Mouse (Mus musculus): ENCODE data around the gene Odaph.
"Not testable (repeated sequence)": the region's sequence is repeated elsewhere in the genome, so short reads cannot be mapped to it uniquely, and the experiment has no call there.

The Odaph gene

DNA sequence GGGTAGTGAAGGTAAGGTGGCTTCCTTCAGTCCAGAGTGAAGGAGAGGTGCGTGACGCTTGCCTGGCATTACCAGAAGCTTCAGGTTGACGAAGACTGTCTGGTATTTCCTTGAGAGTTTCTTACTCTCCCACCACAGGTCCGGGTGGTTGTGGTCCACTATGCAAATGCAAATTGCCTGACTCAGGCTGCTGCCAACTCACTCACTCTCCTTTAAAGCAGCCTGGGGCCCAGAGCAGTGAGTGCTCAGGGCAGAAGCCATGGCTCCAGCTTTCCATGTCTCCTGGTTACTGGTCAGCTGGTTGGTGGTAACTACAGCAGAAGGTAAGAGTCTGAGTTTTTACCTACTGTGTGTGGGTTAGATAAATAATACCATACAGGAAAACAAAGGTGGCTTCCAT is at the start of gene Odaph:
Gene Odaph, plus strand, starts transcription at position 240 of the 400 bp plus-strand sequence.
- DNase-seq (ENCODE audit: low spot score in 2 of 2) = no peak

DNA sequence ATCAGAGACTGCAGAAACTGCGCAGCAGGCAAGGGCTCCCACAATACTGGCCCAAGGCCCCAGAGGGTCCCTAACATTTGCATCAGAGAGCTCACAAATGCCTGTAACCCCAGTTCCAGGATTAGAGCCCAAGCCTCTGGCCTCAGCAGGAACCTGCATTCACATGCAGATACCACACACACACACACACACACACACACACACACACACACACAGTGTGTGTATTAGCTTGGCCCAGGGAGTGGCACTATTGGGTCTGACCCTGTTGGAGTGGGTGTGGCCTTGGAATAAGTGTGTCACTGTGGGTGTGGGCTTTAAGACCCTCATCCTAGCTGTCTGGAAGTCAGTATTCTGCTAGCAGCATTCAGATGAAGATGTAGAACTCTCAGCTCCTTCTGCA is 41.7 kb upstream of the Odaph start:
- DNase-seq (ENCODE audit: low spot score in 2 of 2) = not testable (repeated sequence)

DNA sequence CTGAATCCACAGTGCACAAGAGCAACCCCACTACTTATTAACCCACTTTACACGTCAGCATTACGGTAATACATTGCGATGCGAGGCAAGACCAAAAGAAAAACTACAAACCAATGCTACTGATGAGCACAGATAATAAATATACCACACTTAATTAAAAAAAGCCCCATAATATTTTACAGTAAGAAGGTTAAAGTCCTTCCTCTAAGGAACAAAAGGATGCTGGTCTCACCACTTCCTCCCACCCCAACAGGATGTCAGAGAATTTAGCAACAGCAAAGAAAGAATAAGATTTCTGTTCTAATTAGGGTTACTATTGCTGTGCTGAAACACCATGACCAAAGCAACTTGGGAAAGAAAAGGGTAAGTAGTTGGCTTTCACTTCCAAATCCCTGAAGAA is 40.3 kb upstream of the Odaph start:
- no peak for DNase-seq (ENCODE audit: low spot score in 2 of 2)

DNA sequence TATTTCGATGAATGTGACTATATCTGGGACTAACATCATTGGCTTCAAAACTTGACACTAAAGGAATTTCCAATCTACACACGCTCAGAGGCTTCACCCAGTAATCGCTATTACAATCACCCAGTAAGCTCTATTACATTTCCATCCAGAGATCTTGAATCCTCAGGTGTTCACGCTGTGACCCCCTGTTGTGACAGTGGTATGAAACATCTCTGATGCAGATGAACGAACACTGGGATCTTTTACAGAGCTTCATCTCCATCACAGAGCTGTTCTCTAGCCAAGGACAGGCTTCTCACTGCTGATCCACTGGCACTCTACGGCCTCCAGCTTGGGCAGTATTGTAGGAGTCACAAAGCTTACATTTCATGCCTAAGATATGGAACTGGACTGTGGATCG is 37.8 kb upstream of the Odaph start:
- DNase-seq (ENCODE audit: low spot score in 2 of 2) = no peak

DNA sequence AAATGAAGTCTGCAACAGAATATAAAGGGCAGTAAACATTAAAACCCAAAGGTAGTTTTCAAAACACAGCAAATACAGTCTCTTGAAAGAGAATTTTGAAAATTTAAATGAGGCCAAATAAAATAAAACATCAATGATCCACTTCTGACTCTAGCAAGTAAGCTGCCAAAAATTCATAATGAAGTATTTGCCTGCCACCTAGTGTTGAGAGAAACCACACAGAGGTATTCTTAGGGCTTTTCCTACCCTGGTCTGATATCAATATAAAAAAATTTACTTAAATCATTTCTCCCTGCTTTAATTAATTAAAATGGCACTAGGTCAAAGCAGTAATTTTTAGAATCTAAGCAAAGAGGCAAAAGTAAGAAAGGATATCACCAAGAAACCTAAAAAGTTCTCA is 35.9 kb upstream of the Odaph start:
- no peak for DNase-seq (ENCODE audit: low spot score in 2 of 2)

DNA sequence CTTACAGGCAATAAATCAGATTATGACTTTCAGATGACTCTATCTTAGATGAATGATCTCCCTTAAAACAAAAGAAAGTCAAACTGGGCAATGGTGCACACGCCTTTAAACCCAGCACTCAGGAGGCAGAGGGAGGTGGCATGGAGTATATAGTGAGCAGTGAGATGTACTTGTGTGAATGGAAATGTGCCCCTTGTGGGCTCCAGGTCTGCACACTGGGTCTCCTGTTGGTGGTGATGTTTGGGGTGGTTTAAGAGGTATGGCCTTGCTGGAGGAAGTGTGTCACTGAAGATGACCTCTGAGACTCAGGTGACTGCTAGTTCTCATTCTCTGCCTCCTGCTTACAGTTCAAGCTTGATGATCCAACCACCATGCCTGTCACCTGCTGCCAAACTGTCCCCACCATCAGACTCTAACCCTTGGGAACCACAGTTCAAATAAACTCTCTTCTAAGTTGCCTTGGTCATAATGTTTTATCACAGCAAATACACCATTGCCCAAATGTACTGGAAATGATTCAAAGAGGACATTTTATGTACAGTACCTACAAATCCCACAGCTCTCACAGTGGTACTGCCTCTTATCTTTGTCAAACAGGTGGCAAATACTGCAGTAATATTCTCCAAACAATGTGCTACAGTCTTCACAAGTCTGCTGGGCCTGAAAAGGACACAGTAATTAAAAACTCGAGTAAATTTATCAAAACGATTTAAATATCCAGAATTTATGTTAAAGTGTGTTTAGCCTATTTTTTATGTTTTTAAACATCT is 30.1 kb upstream of the Odaph start:
- no peak for DNase-seq (ENCODE audit: low spot score in 2 of 2)

DNA sequence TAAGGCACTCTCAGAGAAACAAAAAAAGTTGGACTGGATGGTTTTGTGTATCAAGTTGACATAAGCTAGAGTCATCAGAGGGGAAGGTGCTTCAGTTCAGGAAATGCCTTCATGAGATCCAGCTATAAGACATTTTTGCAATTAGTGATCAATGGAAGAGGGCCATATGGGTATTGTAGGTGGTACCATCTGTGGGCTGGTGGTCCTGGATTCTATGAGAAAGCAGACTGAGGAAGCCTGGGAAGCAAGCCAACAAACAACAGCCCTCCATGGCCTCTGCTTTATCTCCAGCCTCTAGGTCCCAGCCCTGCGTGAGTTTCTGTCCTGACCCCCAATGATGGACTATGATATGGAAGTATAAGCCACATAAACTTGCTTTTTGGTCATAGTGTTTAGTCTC is 28.2 kb upstream of the Odaph start:
- DNase-seq (ENCODE audit: low spot score in 2 of 2) = no peak

DNA sequence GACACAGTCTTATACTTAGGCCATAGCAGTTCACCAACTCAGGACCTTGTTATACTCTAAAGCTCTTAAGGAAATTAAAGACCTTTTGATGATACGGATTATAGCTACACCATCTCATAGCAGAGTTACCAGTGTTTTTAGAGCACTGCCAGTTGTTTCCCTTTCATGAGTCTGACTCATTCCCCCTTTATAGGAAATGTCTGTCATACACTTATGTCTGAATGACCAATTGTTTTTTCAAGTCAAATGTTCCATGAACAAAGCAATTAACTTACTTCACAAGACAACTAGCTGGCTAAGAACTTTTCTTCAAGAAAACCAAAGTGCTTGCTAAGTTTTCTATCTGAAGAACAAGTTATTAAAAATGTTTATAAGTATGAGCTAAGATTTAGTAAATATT is 27.3 kb upstream of the Odaph start:
- DNase-seq (ENCODE audit: low spot score in 2 of 2) = no peak

DNA sequence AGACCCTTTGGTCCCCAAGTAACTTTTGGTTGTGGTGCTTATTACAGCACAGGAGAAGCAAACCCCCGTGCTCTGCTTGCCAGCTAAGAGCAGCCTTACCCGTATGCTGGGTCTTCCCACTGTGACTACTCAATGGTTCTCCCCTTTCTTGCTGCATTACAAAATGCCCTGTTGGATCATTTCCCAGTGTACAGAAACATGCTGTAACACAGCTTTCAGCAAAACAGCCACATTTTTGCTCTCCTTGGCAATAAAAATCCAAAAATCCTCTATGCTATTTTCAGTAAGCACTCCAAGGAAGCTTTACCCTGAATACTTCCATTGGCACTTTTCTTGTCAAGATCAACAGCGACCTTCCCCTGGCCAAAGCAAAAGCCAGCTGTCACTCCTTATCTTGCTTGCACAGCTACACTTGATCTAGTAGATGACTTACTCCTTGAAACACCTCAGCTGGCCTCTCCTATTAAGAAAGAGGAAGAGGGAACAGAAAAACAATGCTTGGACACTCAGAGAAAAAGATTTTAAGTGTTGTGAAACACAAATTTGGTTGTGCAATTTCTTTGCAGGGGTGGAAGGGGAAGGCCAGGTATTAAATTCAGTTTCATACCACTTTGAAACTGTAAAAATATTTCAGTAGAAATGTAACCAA is 26.5 kb upstream of the Odaph start:
- no peak for DNase-seq (ENCODE audit: low spot score in 2 of 2)

DNA sequence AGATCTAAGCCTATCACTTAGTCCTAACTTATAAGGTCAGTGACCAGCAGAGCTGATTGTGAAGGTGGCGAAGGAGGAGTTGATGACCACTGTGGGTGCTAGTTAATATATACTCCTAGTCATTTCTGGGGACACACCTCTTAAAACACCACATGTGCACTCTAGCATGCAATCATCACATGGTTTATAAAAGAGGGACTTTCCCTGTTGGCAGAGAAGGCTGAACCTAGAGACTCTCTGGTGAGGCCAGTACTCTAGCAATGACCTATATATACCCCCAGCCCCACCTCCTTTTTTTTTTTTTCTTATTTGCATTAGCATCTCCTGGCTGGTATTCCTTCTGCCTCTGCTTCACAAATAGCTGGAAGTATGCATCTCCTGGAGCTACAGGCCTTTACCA is 25.9 kb upstream of the Odaph start:
- DNase-seq (ENCODE audit: low spot score in 2 of 2) = no peak

DNA sequence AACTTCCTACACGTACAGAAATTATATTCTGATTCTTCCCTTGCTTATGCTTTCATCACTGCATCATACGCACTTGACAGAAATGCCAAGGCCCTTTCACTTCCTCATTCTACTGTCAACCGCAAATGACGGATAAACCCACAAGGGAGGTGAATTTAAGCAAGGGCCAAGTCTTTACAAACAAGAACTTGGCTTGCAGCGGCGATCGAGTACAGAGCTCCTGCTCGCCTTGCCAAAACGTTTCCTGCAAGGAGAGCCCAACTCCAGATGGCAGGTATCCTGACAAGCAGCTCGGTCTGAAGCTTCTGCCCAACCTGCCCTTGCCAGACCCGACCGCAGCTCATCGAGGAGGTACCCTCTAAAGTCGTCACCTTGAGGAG is 25.0 kb upstream of the Odaph start:
- DNase-seq (ENCODE audit: low spot score in 2 of 2) = no peak

DNA sequence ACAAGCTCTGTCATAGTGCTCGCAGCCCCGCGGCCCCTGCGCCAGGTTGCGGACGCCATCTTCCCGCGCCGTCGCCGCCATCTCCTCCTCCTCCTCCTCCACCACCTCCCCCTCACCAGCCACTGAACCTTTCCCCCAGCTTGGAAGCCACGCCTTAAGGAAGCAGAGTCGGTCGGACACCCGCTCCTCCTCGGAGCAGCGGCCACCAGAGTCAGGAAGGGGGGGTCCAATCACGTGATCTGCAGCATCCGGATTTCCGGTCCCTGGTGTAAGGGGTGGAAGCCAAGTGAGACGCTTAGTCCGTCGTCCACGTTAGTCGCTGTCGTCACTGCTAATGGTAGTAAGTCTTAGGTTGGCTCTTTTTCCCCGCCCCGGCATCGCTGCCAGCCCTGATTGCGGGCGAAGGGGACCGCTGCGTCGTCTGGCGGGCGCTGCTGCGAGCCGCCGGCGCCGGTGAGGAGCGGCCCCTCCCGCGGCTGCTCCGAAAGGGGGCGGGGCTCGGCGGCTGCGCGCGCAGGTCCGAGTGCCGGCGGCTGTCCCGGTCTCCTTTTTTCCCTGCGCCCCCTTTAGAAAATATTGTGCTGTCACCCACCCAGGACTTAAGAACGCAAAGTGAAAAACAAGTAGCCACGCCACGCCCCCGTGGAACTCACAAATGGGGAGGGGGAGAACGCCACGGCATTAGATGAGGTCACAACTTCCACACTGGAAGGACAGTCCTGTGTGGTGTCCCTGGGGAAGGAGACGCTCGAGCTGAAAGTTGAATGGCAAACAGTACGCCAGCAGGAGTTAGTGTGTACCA is 24.4 kb upstream of the Odaph start, which contains the start of gene Rchy1:
Gene Rchy1, minus strand, starts transcription at position 430 of the 802 bp plus-strand sequence.
- peak; percentile 82 to 90 for DNase-seq (ENCODE audit: low spot score in 2 of 2)

DNA sequence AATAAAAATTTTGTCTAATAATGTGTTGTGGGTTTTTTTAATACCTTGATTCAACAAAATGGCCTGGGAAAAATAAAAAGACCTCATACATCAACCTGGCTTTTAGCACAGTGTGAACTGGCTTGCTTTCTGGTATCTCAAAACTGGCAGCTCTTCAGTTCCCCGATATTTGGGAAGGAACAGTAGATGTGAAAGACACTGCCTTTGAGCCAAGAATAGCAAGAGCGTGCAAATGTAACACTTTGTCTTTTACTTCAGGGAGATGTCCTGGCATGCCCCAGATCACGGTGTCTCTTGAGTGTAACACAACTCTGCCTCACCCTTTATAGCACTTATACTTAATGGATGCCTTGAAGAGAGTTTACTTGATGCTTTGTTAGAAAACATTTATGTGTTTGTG is 15.2 kb upstream of the Odaph start:
- DNase-seq (ENCODE audit: low spot score in 2 of 2) = no peak

DNA sequence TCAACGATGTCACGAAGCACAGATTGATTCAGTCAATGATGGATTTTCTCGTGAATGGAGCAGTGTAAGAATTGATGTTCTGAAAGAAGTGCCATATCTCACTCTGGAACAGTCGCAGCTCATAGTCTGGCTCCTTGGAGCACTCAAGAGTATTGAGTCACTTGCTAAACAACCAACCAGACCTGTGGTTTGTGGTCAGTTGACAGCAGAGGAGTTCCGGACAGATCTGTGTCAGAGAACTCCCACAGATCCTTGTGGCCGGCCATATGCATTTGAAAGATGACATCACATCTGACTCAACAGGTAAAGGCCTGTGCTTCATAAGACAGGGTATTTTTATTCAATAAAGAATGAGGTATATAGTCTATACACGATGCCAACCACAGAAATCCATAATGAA is 13.3 kb upstream of the Odaph start:
- no peak for DNase-seq (ENCODE audit: low spot score in 2 of 2)

DNA sequence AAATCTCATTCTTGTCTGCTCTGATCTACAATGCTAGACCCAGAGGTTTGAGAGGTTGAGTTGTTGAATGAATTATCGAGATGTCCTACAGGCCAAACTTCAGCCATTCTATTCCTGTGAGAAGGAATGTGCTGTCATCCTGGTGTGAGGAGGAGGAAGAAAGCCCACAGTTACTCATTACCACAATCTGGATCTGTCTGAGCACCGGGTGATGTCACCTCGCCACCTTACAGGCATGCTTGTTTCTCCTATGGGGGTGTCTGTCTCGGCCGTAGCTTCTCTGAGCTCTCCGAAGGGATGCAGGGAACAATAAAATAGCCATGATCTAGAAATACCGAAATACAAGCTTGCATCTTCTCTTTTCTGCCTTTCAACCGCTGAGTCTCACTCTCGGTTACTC is 11.5 kb upstream of the Odaph start:
- no peak for DNase-seq (ENCODE audit: low spot score in 2 of 2)

DNA sequence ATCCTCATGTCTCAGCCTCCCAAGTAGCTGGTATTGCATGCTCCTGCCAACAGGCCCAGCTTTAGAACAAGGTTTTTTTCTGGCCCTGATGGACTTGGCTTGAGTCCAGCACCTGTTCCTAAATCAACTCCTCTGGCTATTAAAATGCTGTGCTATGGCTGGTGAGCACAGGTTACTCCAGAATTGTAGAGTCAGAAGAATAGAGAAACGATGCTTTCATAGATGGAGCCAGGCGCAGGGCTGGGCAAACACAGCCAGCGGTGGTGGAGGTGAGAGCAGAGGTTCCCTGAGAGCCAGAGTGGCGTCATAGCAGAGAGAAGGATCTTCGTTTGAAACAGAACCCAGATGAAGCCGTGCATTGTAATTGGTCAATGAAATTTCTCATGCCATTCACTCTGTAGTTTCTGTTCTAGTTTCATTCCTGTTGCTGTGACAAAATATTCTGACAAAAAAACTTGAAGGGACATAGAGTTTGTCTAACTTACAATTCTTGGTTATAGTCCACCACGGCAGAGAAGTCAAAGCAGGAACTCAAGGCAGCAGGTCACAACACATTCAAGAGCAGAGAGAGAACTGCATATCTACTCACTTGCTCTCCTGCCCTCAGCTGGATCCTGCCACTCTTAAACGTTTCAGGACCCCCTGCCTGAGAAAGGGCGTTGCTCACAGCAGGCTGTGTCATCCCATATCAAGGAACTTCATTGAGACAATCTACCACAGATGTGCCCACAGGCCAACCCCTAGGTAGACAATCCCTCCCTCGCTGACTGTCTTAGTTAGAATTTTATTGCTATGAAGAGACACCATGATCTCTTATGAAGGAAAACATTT is 10.5 kb upstream of the Odaph start:
- DNase-seq (ENCODE audit: low spot score in 2 of 2) = no peak

DNA sequence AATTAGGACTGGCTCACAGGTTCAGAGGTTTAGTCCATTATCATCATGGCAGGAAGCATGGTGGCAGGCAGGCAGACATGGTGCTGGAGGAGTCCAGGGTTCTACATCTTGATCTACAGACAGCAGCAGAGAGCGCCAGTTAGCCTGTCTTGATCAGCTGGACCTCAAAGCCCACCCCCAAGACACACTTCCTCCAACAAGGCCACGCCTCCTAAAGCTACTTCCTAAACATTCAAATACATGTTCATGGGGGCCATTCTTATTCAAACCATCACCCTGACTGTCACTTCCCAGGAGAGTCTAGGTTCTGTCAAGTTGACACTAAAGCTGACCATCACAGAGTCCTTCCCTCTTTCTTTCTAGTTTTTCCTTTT is 9.9 kb upstream of the Odaph start:
- no peak for DNase-seq (ENCODE audit: low spot score in 2 of 2)

DNA sequence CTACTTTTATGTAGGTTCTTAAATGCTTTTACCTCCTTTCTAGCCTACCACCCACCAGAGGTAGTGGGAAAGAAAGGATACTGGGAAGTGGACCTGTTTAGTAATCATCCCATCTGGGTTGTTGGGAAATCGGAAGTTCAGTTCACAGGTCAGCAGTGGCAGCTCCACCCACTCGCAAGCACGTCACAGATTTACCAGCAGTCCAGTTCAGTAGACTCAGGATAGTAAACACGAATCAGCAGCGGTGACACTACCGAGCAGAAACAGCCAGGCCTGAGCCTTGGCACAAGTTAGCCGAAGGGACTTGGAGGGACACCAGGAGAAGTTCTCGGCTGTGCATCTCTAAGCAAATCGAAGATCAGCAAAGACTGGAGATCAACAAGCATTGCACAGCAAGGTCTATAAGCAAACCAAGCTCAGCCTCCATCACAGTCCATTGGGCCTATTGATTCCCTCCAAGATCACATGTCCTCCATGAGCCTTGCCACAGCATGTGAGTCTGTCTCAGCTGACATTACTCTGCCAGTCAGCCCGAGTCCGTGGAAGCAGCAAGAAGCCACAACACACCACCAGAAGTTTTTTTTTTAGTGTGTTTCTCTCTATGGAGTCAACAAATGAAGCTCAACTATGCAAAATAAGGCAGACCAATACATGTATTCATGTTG is 6.0 kb upstream of the Odaph start:
- DNase-seq (ENCODE audit: low spot score in 2 of 2) = no peak

DNA sequence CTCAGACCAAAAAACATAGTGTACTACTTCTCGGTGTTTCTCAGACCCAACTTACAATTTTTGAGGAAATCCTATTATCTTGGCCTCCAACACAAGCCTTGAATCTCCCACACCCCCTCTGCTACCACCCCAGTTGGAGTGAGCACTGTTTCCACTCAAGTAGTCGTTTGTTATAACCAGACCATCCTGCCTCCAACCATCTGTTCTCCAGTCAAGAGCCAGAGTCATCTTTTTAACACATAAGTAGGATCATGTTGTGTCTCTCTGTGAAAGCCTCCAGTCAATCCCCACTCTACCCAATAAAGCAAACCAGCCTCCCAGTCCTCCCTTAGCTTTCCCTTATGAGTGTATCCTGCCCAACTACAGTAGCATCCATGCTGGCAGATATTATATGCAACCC is 3.8 kb upstream of the Odaph start:
- no peak for DNase-seq (ENCODE audit: low spot score in 2 of 2)

DNA sequence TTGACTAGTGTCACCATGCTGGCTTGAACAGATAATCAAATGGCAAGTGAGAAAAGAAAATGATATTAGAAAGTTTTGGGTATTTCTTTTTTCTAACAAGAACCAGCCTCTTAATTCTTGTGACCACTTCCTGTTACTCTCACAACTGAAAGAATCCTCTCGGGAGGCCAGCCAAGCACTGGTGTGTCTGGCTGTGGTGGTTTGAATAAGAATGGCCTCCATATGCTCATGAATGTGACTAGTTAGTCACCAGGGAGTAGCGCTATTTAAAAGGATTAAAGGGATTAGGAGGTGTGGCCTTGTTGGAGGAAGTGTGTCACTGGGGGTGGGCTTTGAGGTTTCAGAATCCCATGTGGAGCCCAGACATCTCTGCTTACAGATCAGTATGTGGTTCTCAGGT is 1.6 kb upstream of the Odaph start:
- no peak for DNase-seq (ENCODE audit: low spot score in 2 of 2)

DNA sequence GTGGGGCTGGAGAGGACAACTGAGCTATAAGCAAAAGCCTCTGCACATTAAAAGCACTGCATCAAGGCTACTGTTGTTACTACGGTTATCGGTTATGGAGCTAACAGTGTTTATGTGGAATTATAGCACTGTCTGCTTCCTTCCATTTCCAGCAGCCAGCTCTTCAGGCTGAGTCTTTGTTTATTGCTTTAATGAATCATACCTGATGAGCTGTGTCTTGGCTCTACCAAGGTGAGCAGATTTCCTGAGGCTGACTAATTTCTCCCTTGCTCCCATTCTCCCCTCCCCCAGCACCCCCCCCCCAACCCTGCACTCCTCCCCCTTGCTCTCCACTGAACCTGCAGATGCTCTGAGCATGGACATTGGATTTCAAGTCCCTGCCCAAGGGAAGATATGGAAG is 524 bp downstream of the Odaph start:
- DNase-seq (ENCODE audit: low spot score in 2 of 2) = no peak
